Mouse (Mus musculus): ENCODE measurements around the gene Vtcn1.

Vtcn1 gene

DNA sequence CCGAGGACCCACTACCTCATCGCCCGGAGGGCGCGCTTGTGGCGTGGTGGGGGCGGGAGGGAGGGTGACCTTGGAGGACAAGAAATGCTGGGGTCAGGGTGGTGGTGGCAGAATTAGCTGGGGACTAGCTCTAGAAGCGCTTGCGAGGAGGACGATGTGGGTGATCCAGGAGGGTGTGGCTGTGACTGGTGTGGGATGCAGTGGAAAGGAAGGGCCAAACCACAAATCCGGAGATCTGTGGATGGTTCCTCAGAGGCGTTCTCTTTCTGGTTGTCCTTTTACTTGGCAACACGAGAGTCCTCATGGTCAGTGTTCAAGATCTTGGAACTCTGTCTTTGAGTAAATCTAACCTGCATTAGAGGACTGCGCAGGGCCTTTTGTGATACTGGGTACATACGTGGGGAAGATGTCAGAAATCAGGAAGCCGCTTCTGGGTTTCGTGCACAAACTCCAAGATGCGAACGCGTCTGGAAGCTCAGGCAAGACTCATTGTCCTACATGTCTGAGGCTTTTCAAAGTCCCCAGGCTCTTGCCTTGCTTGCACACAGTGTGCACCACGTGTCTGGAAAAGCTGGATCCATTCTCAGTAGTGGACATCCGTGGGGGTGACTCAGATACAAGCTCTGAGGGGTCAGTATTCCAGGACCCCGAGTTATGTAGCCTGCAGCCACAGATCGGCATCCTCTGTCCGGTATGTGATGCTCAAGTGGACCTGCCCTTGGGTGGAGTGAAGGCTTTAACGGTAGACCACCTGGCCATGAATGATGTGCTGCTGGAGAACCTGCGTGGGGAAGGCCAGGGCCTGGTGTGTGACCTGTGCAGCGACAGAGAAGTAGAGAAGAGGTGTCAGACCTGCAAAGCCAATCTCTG, 97.5 kb downstream of the Vtcn1 start:
- DNase-seq: peak; percentile 13

DNA sequence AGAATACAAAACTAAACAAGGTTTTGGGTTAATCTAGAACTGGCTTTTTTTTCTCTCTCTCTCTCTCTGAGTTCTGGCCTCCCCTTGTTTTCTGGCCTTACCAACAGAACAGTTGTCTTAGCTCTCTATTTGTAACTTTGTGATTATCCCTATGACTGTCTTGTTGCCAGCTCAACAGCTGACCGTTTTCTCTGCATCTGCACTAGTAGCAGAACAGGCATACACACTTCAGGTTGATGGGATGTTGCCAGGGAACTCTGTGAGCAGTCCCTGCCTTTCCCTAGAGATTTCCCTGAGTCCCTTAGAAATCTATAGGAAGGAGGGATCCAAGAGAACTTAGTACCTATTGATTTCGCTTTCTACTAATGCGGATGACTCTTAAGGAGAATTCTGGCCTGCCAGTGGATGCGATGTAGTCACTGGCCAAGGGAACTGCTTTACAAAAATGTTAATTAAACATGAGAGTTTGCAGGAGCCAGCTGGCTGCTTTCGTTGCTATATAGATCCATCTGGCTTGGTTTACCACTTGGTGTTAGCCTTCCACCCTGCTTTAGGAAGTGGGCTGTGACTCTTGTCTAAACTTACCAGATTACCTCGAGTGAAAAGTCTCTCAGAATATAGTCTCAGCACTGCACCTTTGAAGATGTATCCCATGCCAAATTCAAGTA, 98.9 kb downstream of the Vtcn1 start:
- peak; percentile 34 for DNase-seq

DNA sequence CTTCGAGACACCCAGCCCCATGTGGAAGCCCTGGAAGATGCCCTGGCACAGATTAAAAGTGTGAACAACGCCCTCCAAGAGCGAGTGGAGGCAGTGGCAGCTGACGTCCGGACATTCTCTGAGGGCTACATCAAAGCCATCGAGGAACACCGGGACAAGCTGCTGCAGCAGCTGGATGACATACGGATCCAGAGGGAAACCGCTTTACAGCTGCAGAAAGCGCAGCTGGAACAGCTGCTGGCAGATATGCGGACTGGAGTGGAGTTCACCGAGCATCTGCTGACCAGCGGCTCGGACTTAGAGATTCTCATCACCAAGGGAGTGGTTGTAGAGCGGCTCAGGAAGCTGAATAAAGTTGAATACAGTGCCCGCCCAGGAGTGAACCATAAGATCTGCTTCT, 99.9 kb downstream of the Vtcn1 start:
- no peak for DNase-seq

DNA sequence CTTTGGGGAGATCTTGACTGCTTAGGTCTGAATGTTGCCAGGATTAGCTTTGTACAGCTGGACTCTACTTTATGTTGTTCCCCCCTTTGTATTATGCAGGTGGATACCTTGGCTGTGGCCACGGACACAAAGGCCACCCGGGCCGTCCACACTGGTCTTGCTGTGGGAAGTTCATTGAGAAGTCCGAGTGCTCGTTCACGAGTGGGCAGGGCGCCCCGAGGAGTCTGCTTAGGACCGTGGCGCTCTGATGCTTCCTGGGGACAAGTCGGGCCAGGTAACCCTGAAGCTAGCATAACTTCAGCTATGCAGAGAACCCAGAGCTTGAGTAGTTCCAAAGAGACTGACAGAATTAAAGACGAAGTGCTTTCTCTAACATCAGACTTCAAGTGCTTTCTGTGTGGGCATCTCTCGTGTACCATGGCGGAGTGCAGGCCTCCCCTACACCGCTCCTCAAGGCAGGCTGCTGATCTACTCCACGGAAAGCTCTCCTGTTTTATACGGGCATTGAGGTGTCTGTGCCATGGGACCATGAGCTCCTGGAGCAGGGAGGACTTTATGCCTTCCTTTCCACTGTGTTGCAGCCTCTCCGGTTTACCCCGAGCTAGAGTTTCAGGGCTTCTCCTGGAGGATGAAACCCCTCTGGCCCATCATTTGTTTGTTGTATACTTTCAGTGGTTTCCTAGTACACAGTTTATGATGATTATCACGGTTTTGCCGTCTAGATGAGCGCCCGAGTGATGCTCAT, 106.2 kb downstream of the Vtcn1 start:
- no peak for DNase-seq

DNA sequence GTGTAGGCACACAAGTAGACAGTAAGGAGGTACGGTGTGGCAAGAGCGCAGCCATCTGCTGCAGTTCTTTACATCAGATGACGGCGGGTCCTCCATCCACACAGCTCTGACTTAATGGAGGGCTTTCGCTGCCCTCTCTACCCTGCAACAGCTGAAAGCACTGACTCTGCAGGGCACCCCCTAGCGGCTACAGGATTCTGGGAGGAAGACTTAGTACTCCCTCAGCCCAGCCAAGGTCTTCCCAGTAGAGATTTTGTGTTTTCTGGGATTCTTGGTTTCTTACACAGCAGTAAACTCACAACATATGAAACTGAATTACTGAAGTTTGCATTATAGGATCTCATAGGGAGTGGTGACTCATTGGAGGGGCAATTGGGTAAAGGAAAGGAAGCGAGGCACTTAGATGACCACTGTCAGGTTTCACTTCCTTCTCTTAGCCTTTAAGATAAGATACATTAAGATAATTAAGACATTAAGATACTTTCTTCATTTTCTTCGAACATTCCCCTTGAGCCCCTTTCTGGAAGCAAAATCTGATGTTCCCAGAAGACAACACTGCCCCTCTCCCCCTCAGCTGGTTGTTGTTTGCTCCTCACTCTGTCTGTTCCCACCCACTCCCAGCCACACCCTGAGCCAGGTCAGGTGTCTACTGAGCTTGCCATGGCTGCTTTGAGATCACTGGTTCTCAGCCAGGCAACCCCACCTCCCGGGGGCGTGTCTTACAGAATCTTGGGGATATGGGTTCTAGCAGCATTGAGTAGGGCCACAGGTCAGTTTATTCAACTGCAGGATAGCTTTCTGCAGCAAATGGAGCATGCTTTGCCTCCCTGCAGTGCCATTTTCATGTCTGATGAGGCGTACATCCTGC, 107.1 kb downstream of the Vtcn1 start:
- DNase-seq: no peak

DNA sequence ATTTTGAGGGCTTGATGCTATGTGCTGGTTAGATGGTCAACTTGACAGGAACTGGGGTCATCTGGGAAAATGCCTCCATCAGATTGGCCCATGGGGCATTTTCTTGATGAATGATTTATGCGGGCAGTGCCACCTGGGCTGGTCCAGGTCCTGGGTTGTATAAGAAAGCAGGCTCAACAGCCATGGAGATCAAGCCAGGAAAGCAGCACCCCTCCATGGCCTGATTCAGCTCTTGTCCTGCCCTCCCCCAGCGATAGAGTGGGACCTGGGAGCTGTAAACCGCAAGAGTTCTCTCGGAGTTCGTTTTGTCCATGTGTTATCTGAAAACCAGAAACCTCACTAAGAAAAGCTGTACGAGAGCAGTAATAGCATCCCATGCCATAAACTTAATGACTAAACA, 110.3 kb downstream of the Vtcn1 start:
- no peak for DNase-seq

DNA sequence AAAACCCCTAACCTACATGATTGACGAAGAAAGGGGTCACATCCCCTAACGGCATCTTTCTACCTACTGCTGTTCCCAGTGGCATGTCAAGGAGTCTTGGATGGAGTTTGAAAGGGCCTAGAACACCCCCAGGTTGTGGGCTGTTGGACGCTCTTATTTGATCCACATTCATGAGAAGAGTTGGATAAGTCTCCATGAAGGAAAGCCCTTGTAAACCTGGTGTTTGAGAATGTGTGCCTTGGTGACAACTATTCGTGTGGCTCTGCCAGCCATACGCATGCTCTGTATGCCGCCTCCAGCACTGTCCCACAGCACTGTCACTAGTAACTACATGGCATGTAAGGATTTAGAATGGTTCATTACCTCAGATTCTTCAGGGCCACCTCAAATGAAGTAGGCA, 110.9 kb downstream of the Vtcn1 start:
- no peak for DNase-seq

DNA sequence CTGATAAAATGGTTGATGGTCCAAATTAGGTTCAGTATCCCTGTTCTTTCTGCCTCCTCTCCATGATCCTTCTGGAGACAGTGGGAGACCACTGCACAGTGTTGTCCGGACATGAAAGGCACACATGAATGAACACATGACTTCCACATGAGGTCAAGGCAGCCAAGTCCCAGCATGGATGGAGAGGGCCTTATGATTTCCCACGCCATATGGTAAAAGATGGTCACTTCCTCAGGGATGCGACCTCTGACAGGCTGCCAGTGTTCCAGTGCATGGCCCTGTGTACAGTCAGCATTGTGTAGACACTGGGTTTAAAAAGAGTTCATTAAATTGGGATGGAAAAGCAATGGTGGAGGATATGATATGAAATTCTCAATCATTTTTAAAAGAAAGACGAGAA, 113.0 kb downstream of the Vtcn1 start:
- DNase-seq: no peak

DNA sequence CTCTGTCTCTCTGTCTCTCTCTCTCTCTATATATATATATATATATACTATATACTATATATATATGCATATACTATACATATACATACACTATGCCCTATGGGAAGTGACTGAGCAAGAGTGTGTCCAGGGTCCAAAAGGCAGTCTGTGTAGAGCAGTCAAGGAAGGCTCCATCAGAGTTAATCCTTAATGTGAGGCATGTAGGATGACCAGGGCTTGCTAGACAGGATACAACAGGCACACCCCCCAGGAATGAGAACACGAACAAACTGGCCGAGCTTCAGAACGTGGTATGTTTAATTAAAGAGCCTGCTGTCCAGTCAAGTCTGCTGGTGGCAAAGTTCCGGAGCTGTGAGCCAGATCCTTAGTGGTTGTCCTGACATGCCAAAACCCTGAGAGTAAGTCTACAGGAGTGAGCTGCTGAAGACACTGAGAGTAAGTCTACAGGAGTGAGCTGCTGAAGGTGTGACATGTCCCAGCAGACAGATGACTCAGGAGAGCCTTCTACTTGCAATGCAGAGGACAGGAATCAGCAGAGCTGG, 115.3 kb downstream of the Vtcn1 start:
- no peak for DNase-seq

All from layer of hippocampus, adult 9-11 months (tissue).